Mouse (Mus musculus) frontal cortex, postnatal 36 days (tissue): ENCODE measurements around the gene Gm5426.
"Not testable (repeated sequence)": the region's sequence is repeated elsewhere in the genome, so short reads cannot be mapped to it uniquely, and the experiment has no call there.

Experiments used
- DNase-seq, 2 experiments: peaks; one replicate each; pipeline ENCODE4 v3.0.0; 2022; ENCODE audit warnings: low spot score in 2 of 2

Gm5426 gene

DNA sequence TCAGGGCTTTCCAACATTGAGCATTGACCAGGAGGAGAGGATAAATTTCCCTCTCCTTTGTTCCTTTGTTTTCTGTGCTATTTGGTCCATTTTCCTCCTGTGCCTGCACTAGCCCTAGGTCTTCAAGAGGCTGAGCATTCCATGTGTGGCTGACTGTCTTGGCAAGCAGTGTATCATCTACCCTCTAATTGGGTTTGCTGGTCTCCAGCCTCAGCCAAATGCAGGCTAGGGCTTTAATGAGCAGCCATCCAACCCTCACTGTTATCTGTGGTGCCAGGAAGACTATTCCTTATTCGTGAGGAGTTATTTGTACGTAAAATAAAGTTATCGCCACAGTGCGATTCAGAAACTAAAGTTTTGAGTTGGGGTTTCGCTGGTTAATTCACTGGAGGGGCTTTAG is 2.2 kb downstream of the Gm5426 start:
- no peak for DNase-seq

DNA sequence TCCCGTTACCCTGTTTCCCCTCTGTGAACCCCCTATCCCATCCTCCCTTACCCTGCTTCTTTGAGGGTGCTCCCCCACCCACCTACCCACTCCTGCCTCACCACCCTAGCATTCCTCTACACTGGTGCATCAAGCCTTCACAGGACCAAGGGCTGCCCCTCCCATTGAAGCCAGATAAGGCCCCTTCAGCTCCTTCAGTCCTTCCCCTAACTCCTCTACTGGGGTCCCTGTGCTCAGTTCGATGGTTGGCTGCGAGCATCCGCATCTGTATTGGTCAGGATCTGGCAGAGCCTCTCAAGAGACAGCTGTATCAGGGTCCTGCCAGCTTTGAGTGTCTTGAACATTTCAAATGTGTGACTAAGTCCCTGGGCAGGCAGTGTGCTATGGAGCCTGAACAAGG is 2.9 kb downstream of the Gm5426 start:
- DNase-seq = not testable (repeated sequence)

DNA sequence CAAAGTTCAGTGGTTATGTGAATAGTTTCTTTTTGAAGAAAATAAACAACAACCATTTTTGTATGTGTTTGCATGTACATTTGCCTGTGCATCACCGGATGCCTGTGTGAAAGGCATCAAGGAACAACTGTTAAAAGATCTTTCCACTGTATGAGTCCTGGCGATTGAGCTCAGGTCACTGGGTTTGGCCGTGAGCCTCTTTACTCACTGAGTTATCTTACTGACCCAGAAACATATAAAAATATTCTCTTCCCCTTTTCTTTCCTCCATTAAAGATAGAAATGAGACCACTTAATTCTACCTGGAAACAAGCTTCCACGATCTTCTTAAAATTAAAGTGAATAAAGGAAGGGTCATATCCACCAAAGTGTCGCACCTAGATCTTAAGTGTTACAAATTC is 10.2 kb downstream of the Gm5426 start:
- DNase-seq = no peak

DNA sequence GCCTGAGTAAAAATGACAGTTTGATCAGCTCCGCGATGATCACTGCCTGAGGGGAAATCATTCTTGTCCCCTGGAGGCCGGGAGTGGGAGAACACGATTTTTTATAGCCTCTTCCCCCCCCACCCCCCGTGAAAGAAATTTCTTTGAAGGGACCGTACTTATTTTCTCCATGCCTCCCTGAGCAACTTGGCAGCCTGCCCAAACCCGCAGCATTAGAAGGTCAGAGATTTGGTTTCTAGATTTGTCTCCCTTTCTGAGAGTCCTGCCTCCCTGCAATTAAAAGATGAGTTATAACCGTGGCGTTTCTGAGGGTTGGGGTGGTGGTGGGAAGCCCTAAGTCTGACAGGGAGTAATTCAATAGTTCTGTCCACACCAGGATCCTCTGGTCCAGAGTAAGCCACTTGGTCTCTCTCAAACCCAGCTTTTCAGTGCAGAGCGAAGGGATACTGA is 11.9 kb downstream of the Gm5426 start:
- no peak for DNase-seq

DNA sequence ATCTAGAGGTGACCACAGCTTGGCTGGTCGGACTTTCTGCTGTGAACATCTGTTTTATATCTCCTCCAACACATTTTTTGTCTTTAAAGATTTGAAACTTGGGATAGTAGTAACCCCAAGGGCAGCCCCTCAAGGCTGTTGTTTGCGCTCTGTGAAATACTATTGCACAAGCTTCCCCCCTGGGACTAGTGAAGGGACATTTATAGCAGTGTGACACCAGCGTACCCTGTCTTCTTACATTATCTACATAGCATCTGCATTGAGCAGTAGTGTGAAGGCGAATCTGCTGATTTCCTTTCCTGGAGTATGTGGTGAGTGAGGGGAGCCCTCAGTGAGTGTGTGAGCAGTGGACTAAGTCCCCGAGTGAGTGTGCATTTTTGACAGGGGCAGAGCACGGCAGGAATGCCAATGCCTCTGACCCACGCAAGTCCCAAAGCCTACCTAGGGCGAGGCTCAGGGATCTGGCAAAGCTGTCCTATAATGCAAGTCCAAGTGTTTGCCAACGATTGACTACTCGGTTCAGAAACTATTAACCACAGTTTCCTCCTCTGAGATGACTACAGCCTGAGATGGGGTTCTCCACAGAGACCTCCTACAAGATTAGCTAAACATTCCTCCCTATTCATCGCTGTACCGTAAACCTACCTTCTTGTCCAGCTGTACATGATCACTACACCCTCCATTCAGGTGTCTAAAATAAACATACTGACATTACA is 14.2 kb downstream of the Gm5426 start:
- no peak for DNase-seq

DNA sequence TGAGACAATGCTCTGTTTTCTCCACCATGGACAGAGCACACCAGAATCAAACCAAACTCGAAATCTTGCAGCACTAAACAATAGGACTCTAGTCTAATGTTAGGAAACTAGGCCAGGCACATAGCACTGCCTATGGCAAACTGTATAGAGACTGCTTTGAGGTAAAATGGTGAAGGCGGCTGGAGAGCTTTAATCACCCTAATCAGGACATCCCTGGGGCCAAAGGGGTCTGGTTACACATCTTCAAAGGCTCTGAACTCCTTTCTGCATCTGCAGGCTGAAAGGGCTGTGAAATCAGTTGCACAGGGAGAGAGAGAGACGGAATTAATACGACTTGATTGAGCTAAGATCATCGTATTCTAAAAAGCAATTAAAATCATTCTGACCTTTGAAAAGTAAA is 16.9 kb downstream of the Gm5426 start:
- DNase-seq = no peak

DNA sequence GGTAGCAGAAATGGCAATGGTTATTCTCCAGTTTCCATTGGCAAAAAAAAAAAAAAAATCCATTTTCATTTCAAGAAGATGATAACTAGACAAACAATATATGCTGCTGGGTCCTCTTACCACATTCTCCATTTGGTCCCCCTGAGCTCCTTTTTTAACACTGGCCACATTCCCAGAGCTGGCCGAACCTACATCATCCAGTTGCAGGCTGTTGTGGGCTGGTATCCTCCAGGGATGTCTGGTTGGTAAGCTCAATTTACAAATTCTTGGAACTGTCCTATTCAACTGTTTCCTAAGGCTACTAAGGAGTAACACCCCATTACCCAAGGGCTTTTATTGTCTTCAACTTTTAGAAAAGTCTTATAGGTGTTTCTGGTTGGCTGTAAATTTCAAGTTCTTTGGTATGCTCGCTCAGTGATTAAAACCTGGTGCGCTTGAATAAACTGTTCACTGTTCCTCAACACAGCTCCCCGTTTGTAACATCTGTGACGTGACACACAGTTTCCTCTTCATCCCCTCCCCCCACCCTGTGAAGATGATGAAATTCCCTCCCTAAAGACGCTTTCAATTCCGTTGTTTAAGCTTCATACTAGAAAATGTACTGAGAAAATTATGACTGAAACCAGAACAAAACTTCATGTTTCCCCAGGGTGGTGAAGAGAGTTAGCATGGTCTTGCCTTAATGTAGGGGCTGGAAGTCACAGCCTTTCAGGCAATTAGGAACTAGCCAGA is 26.7 kb downstream of the Gm5426 start:
- DNase-seq = no peak

DNA sequence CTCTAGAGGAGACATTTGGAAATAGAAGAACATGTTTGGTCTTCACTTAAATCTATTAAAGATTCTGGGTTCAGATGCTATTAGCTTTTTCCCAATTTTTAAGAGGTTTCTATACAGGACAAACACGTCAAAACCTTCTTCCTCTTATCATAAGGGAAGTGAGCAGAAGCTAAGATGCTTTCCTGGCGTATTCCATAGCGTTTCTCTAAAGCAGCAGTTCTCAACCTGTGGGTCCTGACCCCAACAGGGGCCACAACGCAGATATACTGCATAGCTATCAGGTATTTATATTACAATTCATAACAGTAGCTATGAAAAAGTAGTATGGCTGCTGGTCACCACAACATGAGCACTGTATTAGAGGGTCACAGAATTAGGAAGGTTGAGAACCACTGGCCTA is 27.4 kb downstream of the Gm5426 start:
- no peak for DNase-seq

DNA sequence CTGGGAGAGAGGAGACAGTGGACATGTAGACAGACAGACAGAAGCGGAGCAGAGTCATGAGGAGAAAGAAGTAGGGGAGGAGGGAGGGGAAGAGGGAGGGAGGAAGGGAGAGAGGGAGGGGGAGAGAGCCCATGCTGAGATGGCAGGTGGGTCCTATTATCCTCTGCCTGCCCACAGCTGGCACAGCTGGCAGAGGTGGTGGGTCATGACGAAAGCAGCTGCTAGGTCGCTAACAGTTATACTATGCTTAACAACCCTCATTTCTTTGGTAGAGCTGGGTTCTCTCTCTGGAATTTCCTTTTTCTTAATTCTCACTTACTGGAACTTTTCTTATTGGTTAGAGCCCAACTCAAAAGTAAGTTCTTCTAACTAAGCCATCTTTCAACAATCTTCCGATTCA is 28.9 kb downstream of the Gm5426 start:
- no peak for DNase-seq

DNA sequence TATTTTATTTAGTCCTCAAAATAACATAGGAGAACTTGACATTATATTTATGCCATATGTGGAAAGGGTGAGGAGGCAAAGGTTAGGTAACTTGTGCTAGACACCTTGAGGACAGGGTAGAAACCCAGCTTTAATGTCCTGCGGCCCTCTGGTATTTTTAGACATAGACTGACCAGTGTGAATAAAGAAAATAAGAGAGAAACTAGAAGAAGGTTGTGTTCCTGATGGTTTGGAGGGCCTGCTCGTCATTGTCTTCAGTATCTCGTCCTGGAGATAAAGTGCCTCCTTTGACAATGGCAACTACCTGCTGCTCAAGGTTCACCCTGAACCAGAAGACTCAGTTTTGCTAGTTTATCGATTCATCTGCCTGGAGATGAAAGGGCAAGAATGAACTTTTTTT is 32.6 kb downstream of the Gm5426 start:
- DNase-seq = no peak

DNA sequence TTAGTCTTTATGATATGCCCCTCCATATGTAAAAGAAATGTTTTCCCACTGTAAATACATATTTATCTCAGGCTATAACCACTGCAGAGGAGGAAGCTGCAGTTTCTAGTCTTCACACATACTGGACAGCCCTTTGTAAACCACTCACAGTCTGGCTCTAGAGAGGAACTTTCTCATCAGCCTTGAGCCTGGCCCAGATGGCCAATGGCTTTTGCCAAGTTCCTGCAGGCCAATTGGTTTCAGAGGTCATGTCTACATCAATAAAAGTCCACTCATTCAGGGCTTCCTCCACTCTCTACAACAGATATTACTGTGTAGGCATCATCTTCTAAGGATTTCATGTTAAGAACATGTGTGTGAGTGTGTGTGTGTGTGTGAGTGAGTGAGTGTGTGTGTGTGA is 35.1 kb downstream of the Gm5426 start:
- DNase-seq = no peak

DNA sequence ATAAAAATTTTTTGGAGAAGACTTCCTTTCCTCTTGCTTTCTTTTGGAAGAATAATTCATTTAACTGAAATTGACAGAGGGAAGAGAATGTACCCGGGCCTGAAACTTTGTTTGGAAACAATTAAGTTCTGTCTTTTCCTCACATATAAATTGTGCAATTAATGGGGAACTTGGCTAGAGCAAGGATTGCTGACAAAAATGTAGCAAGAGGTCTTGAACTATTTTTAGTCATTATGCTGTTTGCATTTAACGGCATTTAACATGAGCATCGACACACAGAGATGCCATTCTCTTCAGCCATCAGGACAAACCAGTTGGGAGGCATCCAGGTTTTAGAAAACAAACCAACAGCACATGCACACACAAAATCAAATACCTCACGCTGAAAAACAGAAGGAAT is 36.6 kb downstream of the Gm5426 start:
- DNase-seq = no peak

DNA sequence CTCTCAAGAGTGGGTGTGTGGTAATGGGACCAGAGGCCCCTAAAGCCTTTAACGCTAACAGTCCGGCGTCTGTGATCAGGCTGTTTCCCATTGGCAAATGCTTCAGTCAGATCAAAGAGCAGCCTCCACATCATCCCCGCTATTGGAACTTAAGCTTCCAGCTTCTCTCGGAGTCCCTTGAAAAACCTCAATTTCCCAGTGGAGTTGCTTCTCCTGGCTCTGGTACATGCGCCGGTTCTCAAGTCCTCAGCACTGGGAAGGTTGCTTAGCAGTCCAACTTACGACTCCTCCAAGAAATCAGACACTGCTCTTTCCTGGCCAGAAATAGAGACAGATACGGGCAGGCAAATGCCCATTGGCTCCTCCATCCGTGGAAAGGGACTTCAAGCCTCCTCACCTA is 37.4 kb downstream of the Gm5426 start:
- DNase-seq = no peak

DNA sequence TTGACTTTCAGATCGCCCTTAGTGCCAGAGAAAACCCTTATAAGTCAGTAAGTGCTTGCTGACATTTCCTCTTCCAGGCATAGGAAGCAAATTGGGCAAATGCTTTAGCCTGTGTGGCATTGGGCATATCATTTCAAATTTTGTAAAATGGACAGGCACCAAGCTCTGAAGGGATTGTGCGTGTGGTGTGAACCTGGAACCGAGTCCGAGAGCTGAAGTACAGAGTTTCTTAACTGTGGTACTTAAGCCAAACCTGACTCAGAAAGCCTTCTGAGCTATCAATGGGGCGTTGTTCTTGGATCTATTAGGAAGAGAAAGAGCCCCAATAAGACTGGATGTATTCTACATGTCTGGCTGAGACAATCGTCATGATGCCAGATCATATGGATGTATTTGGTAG is 40.5 kb downstream of the Gm5426 start:
- DNase-seq = no peak

DNA sequence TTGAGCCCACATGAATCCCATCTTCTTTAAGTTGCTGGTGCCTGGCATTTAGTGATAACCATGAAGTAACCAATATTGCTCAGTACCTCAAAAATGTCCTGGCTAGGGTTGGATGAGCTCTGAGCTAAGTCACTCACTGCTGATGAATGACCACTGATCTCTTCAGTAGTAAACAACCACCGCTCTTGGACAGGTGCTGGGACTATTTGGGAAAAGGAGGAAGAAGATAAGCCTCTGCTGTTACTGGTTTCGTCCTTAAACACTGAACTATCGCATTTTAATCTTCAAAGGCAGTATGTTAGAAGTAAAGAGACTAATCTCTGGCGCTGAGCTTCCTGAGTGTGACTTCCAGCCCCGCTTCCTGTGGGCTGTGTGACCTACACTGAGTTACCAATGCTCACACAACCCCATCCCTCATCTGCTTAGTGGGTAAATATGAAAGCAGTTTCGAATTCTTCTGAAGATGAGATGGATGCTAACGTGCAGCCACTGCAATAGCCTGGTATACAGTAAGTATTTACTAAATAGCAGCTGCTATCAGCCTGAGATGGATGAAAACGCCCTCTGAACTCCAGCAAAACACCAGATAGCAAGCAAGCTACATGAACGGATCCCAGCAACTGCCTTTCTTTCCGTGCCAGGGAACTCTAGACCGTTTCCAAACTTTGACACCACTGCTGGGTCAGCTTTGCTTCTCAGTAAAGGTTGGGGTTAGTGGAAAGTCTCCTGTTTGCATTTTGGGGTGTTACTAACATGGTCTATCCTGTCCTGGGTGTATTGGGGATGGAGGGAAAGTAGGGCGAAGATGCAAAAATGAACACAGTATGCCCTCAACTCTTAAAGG is 44.4 kb downstream of the Gm5426 start:
- no peak for DNase-seq

DNA sequence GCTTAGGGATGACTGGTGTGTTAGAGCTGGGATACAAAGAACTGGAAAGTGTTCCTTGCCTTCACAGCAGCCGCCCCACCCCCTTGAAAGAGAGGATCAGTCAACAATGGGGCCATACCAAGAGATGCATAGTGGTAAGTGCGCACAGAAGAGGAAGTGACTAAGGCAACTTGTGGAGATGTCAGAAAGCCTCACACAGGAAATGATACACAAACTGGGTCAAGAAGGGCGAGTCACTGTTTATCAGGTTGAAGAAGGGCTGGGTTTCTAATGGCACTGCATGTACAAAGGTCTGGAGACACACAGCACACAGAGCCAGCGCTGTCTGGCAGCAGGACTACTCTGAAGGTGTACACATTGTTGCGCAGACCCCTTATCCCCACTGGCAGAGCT is 45.0 kb downstream of the Gm5426 start:
- DNase-seq = no peak

DNA sequence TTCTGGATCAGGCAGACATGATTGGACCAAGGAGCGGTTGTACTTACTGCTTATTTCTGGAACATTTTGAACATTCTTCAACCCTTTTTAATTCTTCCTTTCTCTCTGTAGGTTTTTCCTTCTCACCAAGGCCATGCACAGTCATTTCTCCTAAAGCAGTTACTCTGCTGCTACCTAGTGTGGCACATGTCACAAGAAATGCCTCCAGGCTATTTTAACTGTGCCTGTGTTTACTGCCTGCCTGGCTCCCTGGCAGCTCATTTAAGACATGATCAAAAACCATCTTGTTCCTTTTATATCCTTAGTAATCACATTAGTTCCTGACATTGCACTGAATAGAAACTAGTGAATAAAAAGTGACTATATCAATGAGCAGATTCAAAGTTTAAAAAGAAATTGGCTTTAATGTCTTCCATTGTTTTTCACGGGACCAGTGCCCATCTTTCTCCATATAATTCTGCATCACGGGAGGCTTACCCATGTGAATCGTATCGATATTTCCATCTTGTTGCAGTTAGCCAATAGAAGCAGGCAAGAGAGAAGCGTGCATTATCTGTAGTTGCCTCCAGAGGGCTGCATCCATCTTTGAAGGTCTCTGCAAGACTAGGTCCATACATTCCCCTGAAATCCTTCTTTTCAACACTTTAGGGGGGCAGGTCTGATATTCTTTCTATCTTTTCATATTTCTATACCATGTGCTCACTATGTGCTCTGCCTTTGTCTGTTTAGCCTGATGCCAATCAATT is 45.7 kb downstream of the Gm5426 start:
- no peak for DNase-seq

DNA sequence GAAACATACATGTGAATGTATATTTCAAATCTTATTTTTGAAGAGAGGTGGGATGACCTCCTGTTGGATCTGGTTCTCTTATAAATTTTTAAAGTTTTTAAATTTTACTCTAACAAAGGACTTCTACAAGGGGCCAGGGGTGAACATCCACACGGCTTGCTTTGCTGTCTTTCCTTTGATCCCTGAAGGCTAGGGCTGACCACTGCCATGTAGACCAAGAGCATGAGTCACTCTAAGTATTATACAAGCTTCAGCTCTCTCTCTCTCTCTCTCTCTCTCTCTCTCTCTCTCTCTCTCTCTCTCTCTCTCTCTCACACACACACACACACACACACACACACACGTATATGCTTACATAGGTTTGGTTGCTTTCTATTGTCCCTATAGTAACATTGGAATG is 48.6 kb downstream of the Gm5426 start:
- no peak for DNase-seq

DNA sequence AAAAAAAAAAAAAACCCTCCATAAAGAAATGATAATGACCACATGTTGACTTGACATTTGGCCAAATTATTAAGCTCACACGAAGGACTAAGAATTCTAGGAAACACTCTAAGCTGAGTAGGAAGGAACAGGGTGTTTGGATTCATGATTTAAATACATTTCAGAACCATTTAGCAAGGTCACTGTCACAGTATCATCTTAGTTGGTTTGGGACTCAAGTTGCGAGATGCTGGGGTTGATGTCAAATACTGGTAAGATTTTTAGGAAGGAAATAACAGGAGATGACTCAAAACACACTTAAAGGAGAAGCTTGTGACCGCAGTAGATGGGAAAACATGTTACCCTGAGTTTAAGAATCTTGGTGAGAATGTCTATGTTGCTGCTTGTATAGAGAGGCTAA is 49.2 kb downstream of the Gm5426 start:
- DNase-seq = no peak
